Mouse (Mus musculus): ENCODE data around the gene Zfp775.
"Not testable (repeated sequence)": the region's sequence is repeated elsewhere in the genome, so short reads cannot be mapped to it uniquely, and the experiment has no call there.

GRCm38 (mm10) chr6:48622186-48622843, 20.5 kb downstream of the Zfp775 start:
- TF ChIP-seq CTCF, EP300 (IDR thresholded peaks at IDR 0.05; ENCODE audit: low read depth): not testable (repeated sequence)
